Mouse (Mus musculus): ENCODE results near the gene Gm1673. TPM values are rescaled to one million over a fixed set of nuclear protein-coding genes. Genes with fewer than 3 reads are reported as not detected.
A peak's percentile ranks its signal among the peaks of the same experiment; 100 is the strongest.
"Not testable (repeated sequence)": the region's sequence is repeated elsewhere in the genome, so short reads cannot be mapped to it uniquely, and the experiment has no call there.

Gm1673 gene
- 288 and 309 TPM in 2 replicates for polyA plus RNA-seq (2016; fragmentation: Nextera tagmentation; extraction: Ambion mirVana)

DNA sequence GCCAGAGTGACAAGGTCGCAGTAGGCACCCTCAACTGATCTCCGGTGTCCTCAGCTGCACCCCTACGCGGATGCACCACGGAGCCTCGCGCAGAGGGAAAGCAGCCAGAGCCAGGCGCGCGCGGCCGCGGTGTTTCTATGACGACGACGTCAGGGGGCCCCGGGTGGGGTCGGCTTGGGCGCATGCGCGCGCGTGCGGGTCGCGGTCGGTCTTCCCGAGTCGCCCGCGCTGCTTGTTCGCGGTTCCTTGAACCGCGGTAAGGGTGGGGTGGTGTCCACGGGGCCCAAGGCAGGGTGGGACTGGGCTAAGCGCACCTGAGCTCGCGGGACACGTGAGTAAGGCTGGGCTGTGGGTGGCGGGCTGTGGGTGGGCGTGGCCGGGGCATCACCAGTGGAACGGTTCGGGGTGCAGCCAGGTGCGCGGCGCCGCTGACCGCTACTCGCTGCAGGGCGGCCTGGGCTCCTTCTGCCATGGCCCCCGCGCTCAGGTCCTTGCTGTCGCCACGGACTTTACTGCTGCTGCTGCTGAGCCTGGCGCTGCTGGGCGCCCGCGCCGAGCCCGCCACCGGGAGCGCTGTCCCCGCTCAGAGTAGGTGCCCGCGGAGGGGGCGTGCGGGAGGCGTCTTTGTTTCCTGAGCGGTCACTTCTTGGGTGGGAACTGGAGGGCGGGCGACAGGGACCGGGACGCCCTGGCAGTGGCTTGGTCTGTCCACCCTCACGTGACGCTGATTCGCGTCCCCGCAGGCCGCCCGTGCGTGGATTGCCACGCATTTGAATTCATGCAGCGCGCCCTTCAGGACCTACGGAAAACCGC lies at the start of gene Gm1673:
Gene Gm1673, plus strand, starts transcription at position 125 of the 813 bp plus-strand sequence.
- H3K27ac ChIP-seq (replicated peaks): peak within 1 kb of the TSS; percentile 94
- peak; percentile 91 for DNase-seq (ENCODE audit: low spot score)
- H3K27me3 ChIP-seq (ENCODE audit: low read depth, poor library complexity, severe bottlenecking): 0 out of 2 replicates have a peak, but pooled peaks cover 6% of the 10 kb centered on the region
- peaks cover 34% of the 10 kb centered on the region for H3K36me3 ChIP-seq
- peak within 1 kb of the TSS; percentile 96 for H3K4me3 ChIP-seq
- no peaks in the 10 kb centered on the region; the same call in 1 of the 2 replicates for H3K9me3 ChIP-seq (replicated peaks)
- under 1% methylated on average over 88 of the region's 88 CpGs for WGBS
- H3K4me1 ChIP-seq: peaks cover 45% of the 10 kb centered on the region

DNA sequence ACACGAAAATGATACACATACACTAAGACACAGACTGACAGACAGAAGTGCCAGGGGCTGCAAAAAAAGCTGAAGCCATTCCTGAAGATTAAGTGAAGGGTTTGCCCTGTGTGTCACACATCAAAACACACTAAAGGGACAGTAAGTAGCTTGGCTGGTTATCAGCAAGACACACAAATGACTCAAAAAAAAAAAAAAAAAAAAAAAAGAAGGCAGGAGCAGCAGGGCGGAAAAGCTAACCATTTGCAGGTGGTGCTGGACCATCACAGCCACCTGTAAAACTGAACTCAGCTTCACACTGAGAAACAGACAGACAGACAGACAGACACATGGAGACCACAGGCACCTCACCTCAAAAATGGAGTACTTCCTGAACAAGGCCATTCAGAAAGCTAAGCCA lies 49.2 kb upstream of the Gm1673 start:
- H3K27me3 ChIP-seq (ENCODE audit: low read depth, poor library complexity, severe bottlenecking): no peaks in the 10 kb centered on the region
- WGBS: 94% methylated on average over 2 of the region's 2 CpGs
- peak overlapping the region; percentile 82 for H3K4me3 ChIP-seq
- H3K9me3 ChIP-seq (replicated peaks): peaks cover 28% of the 10 kb centered on the region; the same call in 1 of the 2 replicates
- no peak overlapping the region for H3K27ac ChIP-seq (replicated peaks)
- H3K36me3 ChIP-seq: peaks cover 61% of the 10 kb centered on the region
- peaks cover 31% of the 10 kb centered on the region for H3K4me1 ChIP-seq
- DNase-seq (ENCODE audit: low spot score): no peak

DNA sequence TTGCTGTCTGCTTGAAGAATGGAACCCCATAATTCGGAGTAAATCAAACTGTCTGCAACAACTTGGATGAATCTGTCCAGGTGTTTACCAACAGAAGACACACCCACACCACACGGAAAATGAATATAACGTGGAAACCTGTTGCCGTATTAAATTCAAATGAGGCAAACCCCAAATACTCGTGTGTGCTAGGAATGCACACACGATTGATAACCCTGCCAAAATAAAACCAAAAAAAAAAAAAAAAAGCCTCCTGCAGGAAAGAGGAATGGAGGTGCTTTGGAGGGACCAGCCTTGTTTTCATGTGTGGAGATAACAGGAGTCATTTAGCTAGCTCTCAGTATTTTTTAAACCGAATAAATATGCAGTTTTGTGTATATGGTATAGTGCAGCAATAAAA lies 48.4 kb upstream of the Gm1673 start:
- DNase-seq (ENCODE audit: low spot score): no peak
- Histone ChIP-seq H3K4me3 (peak overlapping the region; percentile 82), H3K4me1 (peaks cover 31% of the 10 kb centered on the region), H3K27ac (replicated peaks) (no peak overlapping the region), H3K9me3 (replicated peaks) (peaks cover 21% of the 10 kb centered on the region), H3K36me3 (peaks cover 61% of the 10 kb centered on the region), H3K27me3 (ENCODE audit: low read depth, poor library complexity, severe bottlenecking) (no peaks in the 10 kb centered on the region)
- 89% methylated on average over 7 of the region's 7 CpGs for WGBS

DNA sequence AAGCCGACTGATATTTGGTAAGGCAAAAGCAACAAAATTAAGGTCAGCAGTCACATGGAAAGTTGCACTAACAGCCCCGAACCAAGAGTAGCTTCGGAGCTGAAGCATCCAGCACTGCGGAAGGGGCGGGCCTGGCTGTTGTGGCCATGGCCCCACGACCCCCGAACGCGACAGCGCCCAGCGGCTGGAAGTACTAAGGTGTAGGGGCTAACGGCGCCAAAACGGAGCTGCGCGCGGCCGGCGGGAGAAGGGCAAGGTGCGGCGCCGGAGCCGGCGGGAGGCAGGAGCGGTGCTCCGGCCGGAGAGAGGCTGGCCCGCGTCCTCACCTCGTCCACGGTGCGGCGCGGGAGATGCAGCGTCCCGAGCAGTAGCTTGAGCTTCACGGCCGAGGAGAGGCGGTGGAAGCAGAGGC lies 47.5 kb upstream of the Gm1673 start:
- under 1% methylated on average over 39 of the region's 39 CpGs for WGBS
- H3K27ac ChIP-seq (replicated peaks): peak overlapping the region; percentile 94
- H3K9me3 ChIP-seq (replicated peaks): peaks cover 24% of the 10 kb centered on the region
- no peak for DNase-seq (ENCODE audit: low spot score)
- peaks cover 31% of the 10 kb centered on the region for H3K4me1 ChIP-seq
- peak overlapping the region; percentile 82 for H3K4me3 ChIP-seq
- no peaks in the 10 kb centered on the region for H3K27me3 ChIP-seq (ENCODE audit: low read depth, poor library complexity, severe bottlenecking)
- peaks cover 60% of the 10 kb centered on the region for H3K36me3 ChIP-seq

DNA sequence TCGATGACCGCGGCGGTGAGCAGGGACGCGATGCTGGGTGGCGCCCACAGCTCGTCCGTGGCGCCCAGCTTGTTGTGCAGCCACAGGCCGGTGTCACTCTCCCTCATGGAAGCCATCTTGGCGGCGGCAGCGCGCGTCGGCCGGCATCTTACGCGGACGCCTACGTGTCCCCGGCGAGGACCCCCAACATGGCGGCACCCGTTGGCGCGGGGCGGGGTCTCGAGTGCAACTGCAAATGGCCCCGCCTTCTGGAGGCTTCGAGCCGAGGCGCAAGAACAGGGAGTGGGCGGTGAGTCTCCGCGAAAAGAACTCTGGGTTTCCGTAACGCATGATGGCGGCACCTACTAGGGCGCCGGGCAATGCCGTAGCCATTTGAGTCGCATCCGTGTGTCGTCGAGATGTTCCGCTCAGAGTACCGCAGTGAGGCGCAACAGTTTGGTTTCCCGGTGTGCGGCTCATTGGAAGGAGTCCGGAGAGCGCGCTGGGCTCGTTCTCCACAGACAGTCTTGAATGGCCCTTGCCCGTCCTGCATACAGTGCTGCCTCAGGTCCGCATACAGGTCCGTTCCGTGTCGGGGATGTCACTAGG lies 47.0 kb upstream of the Gm1673 start, which contains the start of gene Nelfa:
Gene Nelfa, minus strand, starts transcription at position 294 of the 588 bp plus-strand sequence.
- peaks cover 31% of the 10 kb centered on the region for H3K4me1 ChIP-seq
- H3K9me3 ChIP-seq (replicated peaks): peaks cover 28% of the 10 kb centered on the region
- peak within 1 kb of the TSS; percentile 82 for H3K4me3 ChIP-seq
- peaks cover 59% of the 10 kb centered on the region for H3K36me3 ChIP-seq
- no peaks in the 10 kb centered on the region for H3K27me3 ChIP-seq (ENCODE audit: low read depth, poor library complexity, severe bottlenecking)
- H3K27ac ChIP-seq (replicated peaks): peak within 1 kb of the TSS; percentile 94
- peak; percentile 98 for DNase-seq (ENCODE audit: low spot score)
- under 1% methylated on average over 61 of the region's 61 CpGs for WGBS

DNA sequence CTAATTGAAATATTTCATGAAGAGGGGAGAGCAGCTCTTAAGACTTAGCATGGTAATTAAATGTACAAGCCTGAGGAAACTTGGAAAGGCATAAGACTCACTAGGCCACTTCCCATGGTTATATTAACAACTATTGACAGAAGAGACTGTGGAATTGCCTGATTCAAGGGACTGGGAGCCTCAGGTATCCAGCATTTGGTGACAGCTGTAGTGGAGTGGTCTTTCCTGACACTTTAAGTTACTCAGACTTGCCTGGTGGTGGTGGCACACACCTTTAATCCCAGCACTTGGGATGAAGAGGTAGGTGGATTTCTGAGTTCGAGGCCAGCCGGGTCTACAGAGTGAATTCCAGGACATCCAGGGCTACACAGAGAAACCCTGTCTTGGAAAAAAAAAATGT lies 46.0 kb upstream of the Gm1673 start:
- H3K36me3 ChIP-seq: peaks cover 49% of the 10 kb centered on the region
- no peaks in the 10 kb centered on the region for H3K27me3 ChIP-seq (ENCODE audit: low read depth, poor library complexity, severe bottlenecking)
- peaks cover 31% of the 10 kb centered on the region for H3K4me1 ChIP-seq
- peak overlapping the region; percentile 82 for H3K4me3 ChIP-seq
- WGBS: 93% methylated on average over 2 of the region's 2 CpGs
- DNase-seq (ENCODE audit: low spot score): no peak
- no peak overlapping the region for H3K27ac ChIP-seq (replicated peaks)
- H3K9me3 ChIP-seq (replicated peaks): peaks cover 38% of the 10 kb centered on the region

DNA sequence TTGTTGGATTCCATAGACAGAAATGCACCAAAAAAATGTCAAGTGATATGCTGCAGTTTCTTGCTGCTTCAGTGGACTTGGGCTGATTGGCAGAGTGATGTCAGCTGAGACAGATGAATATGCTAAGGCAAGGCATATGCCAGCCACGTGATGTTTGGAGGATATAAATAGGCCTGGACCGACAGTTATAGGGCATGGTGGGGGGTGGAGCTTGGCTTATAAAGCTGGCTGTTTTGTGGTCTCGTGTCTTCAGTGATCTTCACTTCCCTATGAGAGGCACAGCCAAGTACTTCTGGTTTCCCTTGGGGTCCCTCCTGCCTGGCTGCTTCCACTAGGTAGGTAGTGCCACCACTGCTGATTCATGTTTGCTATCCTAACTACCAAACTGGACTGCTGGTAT lies 44.8 kb upstream of the Gm1673 start:
- 95% methylated on average over 3 of the region's 3 CpGs for WGBS
- H3K27me3 ChIP-seq (ENCODE audit: low read depth, poor library complexity, severe bottlenecking): no peaks in the 10 kb centered on the region
- no peak for DNase-seq (ENCODE audit: low spot score)
- no peak overlapping the region for H3K27ac ChIP-seq (replicated peaks)
- no peak overlapping the region for H3K4me3 ChIP-seq
- peaks cover 31% of the 10 kb centered on the region for H3K4me1 ChIP-seq
- peaks cover 39% of the 10 kb centered on the region for H3K36me3 ChIP-seq
- H3K9me3 ChIP-seq (replicated peaks): peaks cover 50% of the 10 kb centered on the region

DNA sequence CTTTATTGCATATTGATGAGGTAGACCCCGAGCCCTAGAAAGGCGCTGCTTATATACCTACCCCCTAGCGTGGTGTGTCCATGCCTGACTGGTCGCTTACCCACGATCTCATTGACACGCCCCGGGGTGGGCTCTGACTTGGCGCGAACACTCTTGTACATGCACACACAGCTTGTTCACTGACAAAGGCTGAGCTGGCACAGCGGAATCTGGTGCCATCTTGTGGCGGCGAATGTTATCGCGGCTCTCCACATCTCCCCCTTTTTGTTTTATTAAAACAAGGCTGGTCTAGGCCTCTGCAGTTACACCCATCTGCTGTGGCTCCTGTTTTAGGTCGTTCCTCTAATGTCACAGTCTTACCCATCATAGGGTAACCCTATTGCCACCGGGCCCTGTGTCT lies 36.2 kb upstream of the Gm1673 start:
- H3K9me3 ChIP-seq (replicated peaks): peaks cover 50% of the 10 kb centered on the region
- H3K36me3 ChIP-seq; DNase-seq (ENCODE audit: low spot score); H3K4me3 ChIP-seq; H3K27me3 ChIP-seq (ENCODE audit: low read depth, poor library complexity, severe bottlenecking); H3K27ac ChIP-seq (replicated peaks); H3K4me1 ChIP-seq: not testable (repeated sequence)
- 82% methylated on average over 16 of the region's 16 CpGs for WGBS

DNA sequence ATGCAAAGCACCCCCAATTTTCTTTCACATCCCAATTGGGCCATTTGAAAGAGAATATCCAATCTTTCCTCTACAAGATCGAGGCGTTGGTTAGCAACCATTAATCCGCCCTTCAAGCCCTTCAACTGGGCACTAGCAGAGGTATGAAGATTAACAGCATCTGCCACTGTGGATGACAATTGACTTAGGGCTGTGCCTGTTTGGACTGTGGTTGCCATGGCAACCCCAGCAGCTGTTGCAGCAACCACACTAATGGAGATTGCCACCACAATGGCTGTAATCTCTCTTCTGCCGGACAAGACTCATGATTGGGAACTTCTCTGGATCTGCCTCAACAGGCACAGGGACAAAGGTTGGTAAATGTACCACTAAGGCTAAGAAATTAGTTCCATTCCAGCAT lies 34.9 kb upstream of the Gm1673 start:
- Histone ChIP-seq H3K27me3 (ENCODE audit: low read depth, poor library complexity, severe bottlenecking) (no peaks in the 10 kb centered on the region), H3K9me3 (replicated peaks) (peaks cover 45% of the 10 kb centered on the region), H3K27ac (replicated peaks) (no peak overlapping the region), H3K4me1 (no peaks in the 10 kb centered on the region), H3K4me3 (no peak overlapping the region), H3K36me3 (no peaks in the 10 kb centered on the region)
- WGBS: 78% methylated on average over 4 of the region's 4 CpGs
- DNase-seq (ENCODE audit: low spot score): peak; percentile 24

DNA sequence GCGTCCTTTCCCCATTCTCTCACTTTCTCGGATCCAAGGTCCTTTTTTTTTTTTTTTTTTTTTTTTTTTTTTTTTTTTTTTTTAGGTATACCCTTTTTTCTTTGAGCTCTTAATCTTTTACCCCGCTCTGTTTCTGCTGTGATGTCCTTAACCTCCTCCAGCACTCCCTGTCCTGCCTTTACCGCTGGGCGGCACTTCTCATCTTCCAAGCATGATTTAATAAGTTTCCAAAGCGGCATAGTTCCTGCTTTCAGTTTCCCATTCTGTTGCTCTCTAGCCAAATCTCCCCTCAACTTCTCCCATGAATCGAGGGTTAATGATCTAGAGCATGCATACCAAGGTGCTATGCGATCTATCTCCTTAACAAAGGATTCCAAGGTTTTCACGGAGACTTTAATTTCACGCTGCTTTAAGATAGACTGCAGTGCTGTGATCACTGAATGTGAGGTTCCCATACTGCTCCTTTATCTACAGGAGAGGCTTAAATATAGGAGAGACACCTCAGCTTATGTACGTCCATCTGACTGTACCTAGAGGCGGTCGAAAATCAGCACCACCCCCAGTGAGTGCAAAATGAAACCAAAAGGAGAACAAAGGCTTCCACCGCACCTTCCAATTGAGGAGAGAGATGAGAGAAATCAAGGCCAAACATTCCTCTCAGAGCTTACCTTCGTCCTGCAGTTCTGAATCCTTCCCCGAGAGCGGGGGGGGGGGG lies 29.6 kb upstream of the Gm1673 start:
- no peak for DNase-seq (ENCODE audit: low spot score)
- WGBS: 87% methylated on average over 17 of the region's 17 CpGs
- Histone ChIP-seq H3K27ac (replicated peaks) (no peak overlapping the region), H3K27me3 (ENCODE audit: low read depth, poor library complexity, severe bottlenecking) (no peaks in the 10 kb centered on the region), H3K4me1 (no peaks in the 10 kb centered on the region), H3K4me3 (no peak overlapping the region), H3K9me3 (replicated peaks) (peaks cover 25% of the 10 kb centered on the region), H3K36me3 (no peaks in the 10 kb centered on the region)

DNA sequence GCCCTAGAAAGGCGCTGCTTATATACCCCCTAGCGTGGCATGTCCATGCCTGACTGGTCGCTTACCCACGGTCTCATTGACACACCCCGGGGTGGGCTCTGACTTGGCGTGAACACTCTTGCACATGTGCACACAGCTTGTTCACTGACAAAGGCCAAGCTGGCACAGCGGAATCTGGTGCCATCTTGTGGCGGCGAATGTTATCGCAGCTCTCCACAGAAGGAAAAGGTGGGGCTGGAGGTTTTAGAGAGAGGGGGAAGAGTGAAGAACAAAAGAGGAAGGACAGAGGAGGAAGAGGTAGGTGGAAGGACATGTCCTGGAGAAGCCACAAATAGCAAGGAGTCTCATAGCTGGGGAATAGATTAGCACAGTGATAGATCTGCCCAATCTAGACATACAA lies 28.9 kb upstream of the Gm1673 start:
- no peak overlapping the region for H3K27ac ChIP-seq (replicated peaks)
- peaks cover 25% of the 10 kb centered on the region for H3K9me3 ChIP-seq (replicated peaks)
- DNase-seq (ENCODE audit: low spot score): peak; percentile 68
- no peaks in the 10 kb centered on the region for H3K4me1 ChIP-seq
- no peak overlapping the region for H3K4me3 ChIP-seq
- WGBS: 38% methylated on average over 10 of the region's 10 CpGs
- H3K27me3 ChIP-seq (ENCODE audit: low read depth, poor library complexity, severe bottlenecking): no peaks in the 10 kb centered on the region
- H3K36me3 ChIP-seq: no peaks in the 10 kb centered on the region

DNA sequence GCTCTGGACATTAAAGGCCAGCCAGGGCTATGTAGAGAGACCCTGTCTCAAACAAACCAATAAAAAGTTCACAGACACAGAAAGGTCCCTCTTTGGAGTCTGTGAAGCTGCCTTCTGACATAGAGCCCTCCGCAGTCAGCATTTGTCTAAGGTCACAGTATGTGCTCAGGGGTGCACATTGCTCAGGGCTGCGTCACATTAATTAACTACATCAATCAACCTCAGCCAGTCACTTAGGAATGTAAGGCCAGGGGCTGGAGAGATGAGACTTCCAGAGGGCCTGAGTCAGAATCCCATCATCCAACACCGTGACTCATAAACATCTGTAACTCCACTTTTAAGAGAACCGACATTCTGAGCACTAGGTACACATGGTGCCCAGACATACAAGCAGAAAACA lies 27.4 kb upstream of the Gm1673 start:
- Histone ChIP-seq H3K36me3 (no peaks in the 10 kb centered on the region), H3K27ac (replicated peaks) (no peak overlapping the region), H3K9me3 (replicated peaks) (peaks cover 25% of the 10 kb centered on the region), H3K4me3 (no peak overlapping the region), H3K27me3 (ENCODE audit: low read depth, poor library complexity, severe bottlenecking) (no peaks in the 10 kb centered on the region), H3K4me1 (no peaks in the 10 kb centered on the region)
- no peak for DNase-seq (ENCODE audit: low spot score)
- WGBS: 94% methylated on average over 4 of the region's 4 CpGs
